Comparison of ENCODE assay signal across 8 mouse cellular contexts in the genomic region with DNA sequence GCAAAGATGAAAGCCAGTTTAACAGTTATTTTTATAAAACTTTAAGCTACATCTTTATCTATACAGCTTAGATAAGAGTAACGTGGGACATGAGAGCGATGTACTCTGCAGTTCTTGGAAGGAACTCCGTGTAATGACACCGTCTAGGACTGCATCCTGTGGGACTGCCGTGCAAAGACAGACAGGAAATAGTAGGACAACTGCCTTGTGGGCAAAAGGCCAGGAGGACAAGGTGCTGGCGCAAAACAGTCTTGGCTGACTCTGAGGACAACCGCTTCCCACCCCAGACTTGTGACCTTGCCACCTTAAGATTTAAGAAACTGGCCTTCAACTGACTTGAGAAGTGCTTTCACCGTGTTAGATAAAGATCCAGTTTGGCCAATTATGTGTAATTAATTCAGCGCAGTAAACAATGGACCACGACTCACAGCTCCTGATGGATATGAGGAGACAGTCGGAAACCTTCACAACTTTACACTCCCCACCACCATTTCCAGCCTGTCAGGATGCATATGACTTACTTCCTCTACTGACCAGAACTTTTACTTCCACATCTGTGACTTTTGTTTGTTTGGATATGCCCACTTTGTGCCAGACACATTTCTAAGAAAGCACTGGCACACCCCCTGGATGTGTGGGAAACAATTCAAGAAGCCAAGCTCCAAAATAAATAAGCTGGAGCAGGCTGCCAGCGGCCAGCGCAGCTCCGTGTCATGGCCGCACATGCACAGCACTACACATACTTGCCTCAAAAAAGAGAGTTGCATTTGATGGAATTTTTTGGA.
A peak's percentile ranks its signal among the peaks of the same experiment; 100 is the strongest.
DNase-seq lines count a peak whose midpoint lies in the region; TF ChIP-seq lines count a peak whose summit lies in the region.
"Had no signal": no experiment of that assay in that cellular context is flagged by ENCODE, and none has a peak within 500 bp of the region (broad histone marks: within the 10 kb centered on the region; RNA-seq: fewer than 3 reads in every experiment).

No protein-coding gene starts in this region.

- DNase-seq in ovary, adult 18-20 months (ENCODE audit: low spot score), result peak; percentile 61
- no peak for DNase-seq in ovary, postnatal 10 days (ENCODE audit: low spot score)
- DNase-seq in heart, adult 2 months, result peak; percentile 56 to 72
- peak; percentile 83 to 90 for DNase-seq in kidney, postnatal 25 days
- DNase-seq in right cerebral cortex, postnatal 25 days, result no peak
- DNase-seq in limb, embryonic 10.5 days (ENCODE audit: low spot score), result no peak
- DNase-seq in thymus, adult 18-20 months, result no peak

- no peaks in the 10 kb centered on the region for H3K27me3 ChIP-seq in heart, adult 2 months (ENCODE audit: control insufficient read depth, insufficient read depth, low read length)
- no peaks in the 10 kb centered on the region for H3K27me3 ChIP-seq in limb, embryonic 10.5 days (ENCODE audit: low read depth, poor library complexity, severe bottlenecking)

- H3K4me1 ChIP-seq in heart, adult 2 months (ENCODE audit: control insufficient read depth, insufficient read depth, low read length), result peaks cover 12% of the 10 kb centered on the region
- no peaks in the 10 kb centered on the region for H3K4me1 ChIP-seq in limb, embryonic 10.5 days

- whole genome bisulfite sequencing in heart, adult 2 months, result 33% methylated on average over 15 of the region's 15 CpGs
- WGBS in limb, embryonic 10.5 days, result 89% methylated on average over 15 of the region's 15 CpGs

- no peak for TF ChIP-seq CTCF in heart, adult 2 months (IDR thresholded peaks at IDR 0.05)

- no peaks in the 10 kb centered on the region for H3K79me2 ChIP-seq in heart, adult 2 months (replicated peaks; ENCODE audit: control insufficient read depth, insufficient read depth, low read length)

- H3K27ac ChIP-seq in heart, adult 2 months, result no peak overlapping the region
- H3K27ac ChIP-seq in limb, embryonic 10.5 days, result no peak overlapping the region

- no peaks in the 10 kb centered on the region for H3K9me3 ChIP-seq in limb, embryonic 10.5 days (replicated peaks)
- H3K9me3 ChIP-seq: G1E had no signal

- peaks cover 7% of the 10 kb centered on the region for H3K36me3 ChIP-seq in heart, adult 2 months (ENCODE audit: control insufficient read depth, insufficient read depth, low read length)
- peaks cover 56% of the 10 kb centered on the region for H3K36me3 ChIP-seq in limb, embryonic 10.5 days

- no peak overlapping the region for H3K4me3 ChIP-seq in heart, adult 2 months
- no peak overlapping the region for H3K4me3 ChIP-seq in limb, embryonic 10.5 days

- TF ChIP-seq POLR2A in heart, adult 2 months (IDR thresholded peaks at IDR 0.05; ENCODE audit: insufficient read depth, low read depth, low read length), result no peak

- H3K9ac ChIP-seq in heart, adult 2 months (ENCODE audit: low read depth, low read length), result no peak overlapping the region

- intact Hi-C loops in heart, adult 2 months (cut with DNase I), result loop anchor here (5.0 kb wide), 1 partner anchor 54 kb away; no protein-coding TSS in a partner anchor

- peak; percentile 92; the same call in 1 of the 2 replicates for TF ChIP-seq EP300 in heart, adult 2 months (IDR thresholded peaks at IDR 0.05; ENCODE audit: insufficient read depth, low read depth, low read length)

Comparison
In these comparisons a context has a peak if more than half of its experiments do, and no peak if none do; other contexts are left out.
1. DNase-seq: peak in ovary, adult 18-20 months (single experiment), heart, adult 2 months (2 of 2) and kidney, postnatal 25 days (2 of 2); none in ovary, postnatal 10 days (single experiment), right cerebral cortex, postnatal 25 days (single experiment), limb, embryonic 10.5 days (single experiment) and thymus, adult 18-20 months (0 of 2).